Mouse (Mus musculus) lung, postnatal 36 days (tissue): Measurements from ENCODE around the gene Olfr1022.

Source experiments
- DNase-seq: peaks from one replicate; pipeline ENCODE4 v3.0.0; 2022; ENCODE audit warnings: mixed read lengths

Gene Olfr1022

DNA sequence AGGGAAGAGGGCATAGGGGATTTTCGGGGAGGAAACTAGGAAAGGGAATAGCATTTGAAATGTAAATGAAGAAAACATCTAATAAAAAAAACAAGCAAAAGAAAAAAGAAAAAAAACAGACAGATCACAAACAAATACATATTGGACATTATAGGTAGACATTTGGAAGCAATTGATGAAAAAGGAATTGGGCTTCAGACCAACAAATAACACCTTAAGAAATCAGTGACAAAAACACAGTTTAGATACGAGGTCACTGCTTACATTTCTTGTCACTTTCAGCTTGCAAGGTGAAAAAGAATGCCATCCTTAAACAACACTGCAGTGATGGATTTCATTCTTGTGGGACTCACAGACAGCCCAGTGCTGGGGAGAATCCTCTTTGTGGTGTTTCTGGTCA is at the start of gene Olfr1022:
Olfr1022 (plus strand) TSS at position 301 of the 400 bp plus-strand sequence.
- DNase-seq: no peak

DNA sequence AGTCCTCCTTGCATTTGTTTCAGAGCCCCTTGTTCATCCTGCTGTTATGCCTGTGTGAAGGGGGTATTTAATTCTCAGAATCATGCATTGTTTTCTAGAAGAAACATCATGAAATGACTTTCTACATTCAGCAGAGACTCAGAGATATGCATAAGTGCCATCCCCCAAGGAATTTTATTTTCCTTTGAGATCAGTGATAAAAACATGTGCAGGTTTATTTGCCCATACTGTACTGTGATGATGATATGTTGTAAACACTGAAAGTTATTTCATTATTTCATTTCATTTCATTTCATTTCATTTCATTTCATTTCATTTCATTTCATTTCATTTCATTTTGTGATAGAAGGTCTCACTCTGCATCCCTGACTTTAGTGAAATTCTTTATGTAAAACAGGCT is 23.0 kb upstream of the Olfr1022 start, which contains the start of gene Olfr1019:
Olfr1019 (minus strand) TSS at position 101 of the 400 bp plus-strand sequence.
- DNase-seq: no peak

DNA sequence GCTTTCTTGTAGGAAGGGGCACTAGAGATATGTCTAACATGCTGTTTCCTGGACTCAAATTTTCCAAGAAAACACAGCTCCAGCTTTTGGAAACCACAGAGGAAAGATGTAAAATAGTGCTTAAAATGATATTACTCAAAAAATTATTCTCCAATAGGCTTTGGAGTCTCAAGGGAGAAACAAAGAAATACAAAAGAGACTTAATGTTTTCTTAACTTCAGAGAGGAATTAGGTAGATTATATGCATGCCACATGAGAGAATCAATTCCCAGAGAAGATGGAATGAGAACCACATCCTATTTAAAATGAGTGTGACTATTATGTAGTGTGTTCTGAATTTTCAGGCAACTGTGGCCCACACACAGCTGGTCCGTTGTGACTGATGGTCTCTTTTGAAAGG is 21.7 kb upstream of the Olfr1022 start, which contains the start of gene Olfr1020:
Olfr1020 (plus strand) TSS at position 301 of the 400 bp plus-strand sequence.
- DNase-seq: no peak

DNA sequence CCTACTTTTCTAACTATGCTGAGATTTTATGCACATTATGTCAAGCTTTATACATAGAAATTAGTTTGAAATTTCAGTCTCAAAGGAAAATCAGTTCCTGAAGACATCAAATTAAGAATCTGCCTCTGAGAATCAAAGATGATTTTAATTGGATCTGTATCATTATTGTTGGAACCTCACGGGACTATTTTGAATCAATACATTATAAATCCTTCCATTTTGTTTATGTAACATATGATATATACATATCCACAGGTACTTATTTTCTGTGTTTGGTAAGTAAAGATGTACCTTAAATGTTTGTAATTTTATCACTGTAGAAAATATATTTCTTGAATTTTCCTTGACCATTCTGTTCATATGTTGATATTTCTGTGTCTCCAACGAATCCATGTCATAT is 16.9 kb downstream of the Olfr1022 start, which contains the start of gene Olfr1023:
Olfr1023 (plus strand) TSS at position 301 of the 400 bp plus-strand sequence.
- no peak for DNase-seq

DNA sequence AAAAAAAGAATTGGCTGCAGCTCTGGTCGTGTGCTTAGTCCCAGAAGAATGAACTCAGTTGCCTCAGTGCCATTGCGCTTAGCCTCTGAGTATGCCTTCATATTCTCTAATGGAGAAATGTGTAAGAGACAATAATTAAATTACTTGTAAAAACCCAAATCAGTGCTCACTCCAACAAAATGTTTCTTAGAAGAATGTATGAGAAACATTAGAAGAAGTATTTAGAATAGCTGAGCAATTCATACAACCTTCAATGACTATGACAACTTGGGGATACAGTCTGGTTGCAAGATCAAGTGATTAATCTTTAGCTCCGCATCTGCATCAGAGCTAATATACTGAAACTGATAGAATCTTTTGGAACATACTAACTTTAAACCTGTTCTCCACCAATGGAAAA is 36.6 kb downstream of the Olfr1022 start, which contains the start of gene Olfr1024:
Olfr1024 (minus strand) TSS at position 101 of the 400 bp plus-strand sequence.
- DNase-seq: no peak

DNA sequence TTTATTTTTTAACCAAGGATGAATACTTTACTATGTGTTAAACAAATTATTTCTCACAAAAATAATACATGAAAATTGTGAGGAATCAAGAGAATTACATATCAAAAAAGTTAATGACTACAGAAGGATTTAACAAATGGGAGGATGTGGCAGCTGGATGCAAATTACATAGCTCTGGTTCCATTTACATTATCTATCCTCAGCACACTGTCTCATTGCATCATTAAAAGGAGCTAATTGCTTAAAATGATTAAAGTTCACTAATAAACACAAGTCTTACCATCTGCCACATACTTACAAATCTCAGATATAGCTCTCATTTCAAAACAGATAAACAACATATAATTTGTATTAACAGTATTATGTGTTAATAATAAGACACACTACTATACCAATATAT is 44.8 kb downstream of the Olfr1022 start:
- no peak for DNase-seq

DNA sequence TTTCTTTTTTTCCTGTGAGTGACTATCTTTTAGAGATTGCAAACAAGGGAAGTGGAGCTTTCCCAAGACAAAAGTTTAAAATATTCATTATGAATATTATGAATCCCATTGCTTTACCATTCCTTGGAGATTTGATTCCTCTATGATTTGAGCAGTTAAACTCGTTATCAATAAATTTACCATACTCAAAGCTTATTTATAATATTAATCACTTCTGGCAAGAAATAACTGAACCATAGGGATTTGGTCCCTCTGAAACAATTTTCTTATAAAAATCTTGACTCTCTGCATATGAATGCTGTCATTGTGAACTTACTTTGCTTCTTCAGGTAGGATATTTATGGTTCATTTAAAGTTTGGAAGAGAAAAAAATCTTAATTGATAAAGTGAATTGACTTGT is 46.5 kb downstream of the Olfr1022 start, which contains the start of gene Olfr1025-ps1:
Olfr1025-ps1 (plus strand) TSS at position 301 of the 400 bp plus-strand sequence.
- no peak for DNase-seq
